Mouse (Mus musculus): ENCODE results near the gene Gm5460.
A peak's percentile ranks its signal among the peaks of the same experiment; 100 is the strongest.

Gm5460 gene

GRCm38 (mm10) chr14:34075346-34075745, 58.8 kb downstream of the Gm5460 start:
- no peak for DNase-seq (ENCODE audit: low read depth, low spot score)

GRCm38 (mm10) chr14:34077222-34077621, 60.7 kb downstream of the Gm5460 start:
- peak; percentile 10 for DNase-seq (ENCODE audit: low read depth, low spot score)

GRCm38 (mm10) chr14:34078293-34078692, 61.7 kb downstream of the Gm5460 start:
- DNase-seq (ENCODE audit: low read depth, low spot score), result no peak

DNA sequence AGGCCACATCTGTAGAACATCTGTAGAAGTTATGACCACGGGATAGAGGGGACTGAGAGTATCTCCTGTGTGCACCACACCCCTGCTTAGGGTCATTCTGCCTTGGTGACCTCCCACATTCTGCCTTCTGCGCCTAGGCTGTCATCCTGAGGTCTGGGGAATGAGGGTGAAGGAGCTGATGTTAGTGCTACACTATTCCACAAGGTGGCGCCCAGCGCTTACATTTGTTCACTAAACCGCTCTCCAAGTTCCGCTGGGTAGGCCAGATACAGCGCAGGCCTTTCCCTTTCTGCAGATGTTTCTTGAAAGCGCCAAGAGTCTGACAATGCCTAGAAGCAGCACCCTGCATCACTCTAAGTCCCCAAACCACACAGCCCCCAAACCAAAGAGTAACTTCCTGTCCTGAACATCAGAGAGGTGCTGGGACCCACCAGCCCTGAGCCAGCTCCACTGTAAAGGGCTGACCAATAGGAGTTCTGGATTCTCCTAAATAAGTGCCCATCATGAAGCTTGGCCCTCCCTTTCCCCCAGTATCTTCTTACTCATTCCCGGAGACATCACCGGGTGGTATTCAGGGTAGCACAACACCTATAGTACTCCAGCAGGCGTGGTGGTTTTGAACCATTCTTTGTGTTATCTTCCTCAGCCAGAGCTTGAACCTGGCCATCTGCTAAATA, 63.9 kb downstream of the Gm5460 start:
- DNase-seq (ENCODE audit: low read depth, low spot score), result peak; percentile 88

GRCm38 (mm10) chr14:34085731-34086130, 69.2 kb downstream of the Gm5460 start, which contains the start of gene Anxa8:
Gene Anxa8, plus strand, starts transcription at chr14:34085981.
- no peak for DNase-seq (ENCODE audit: low read depth, low spot score)

- peak; percentile 10 for DNase-seq (ENCODE audit: low read depth, low spot score)
These were observed 70.2 kb downstream of the Gm5460 start for GRCm38 (mm10) chr14:34086806-34087205.

- DNase-seq (ENCODE audit: low read depth, low spot score), result peak; percentile 18
These were observed 71.4 kb downstream of the Gm5460 start for GRCm38 (mm10) chr14:34087856-34088398.

- no peak for DNase-seq (ENCODE audit: low read depth, low spot score)
These were observed 73.2 kb downstream of the Gm5460 start for GRCm38 (mm10) chr14:34089796-34090195.

GRCm38 (mm10) chr14:34091475-34091874, 74.9 kb downstream of the Gm5460 start:
- no peak for DNase-seq (ENCODE audit: low read depth, low spot score)

DNA sequence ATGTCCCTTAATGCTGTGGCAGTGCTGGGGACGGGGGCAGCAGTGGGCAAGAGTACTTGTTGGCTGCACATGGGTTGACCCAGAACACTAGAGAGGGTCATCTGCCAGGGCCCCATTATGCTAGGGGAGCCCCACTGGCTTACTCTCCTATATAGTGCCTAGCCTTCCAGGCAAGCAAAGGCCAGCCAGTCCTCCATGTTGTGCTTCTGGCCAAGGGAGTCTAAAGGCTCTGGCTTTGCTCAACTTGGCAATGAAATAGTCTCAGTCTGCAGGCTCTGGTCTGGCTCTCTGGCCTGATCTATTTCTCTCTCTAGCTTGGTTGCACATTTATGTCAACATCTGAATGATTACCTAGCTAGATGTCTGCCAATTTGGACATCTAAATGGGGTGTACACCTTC, 76.3 kb downstream of the Gm5460 start:
- no peak for DNase-seq (ENCODE audit: low read depth, low spot score)

- no peak for DNase-seq (ENCODE audit: low read depth, low spot score)
These were observed 79.6 kb downstream of the Gm5460 start for GRCm38 (mm10) chr14:34096161-34096560.
